19 mouse cellular contexts compared by ENCODE assay signal in genomic region chr6:4634804-4635203, GRCm38 (mm10). TPM values are rescaled to one million over a fixed set of nuclear protein-coding genes. Genes with fewer than 3 reads are reported as not detected.
DNase-seq lines count a peak whose midpoint lies in the region; TF ChIP-seq lines count a peak whose summit lies in the region.
"Had no signal": no experiment of that assay in that cellular context is flagged by ENCODE, and none has a peak within 500 bp of the region (broad histone marks: within the 10 kb centered on the region; RNA-seq: fewer than 3 reads in every experiment).

No protein-coding gene starts in this region.

- 24% methylated on average over 1 of the region's 1 CpGs for WGBS in heart, embryonic 10.5 days
- 28% methylated on average over 1 of the region's 1 CpGs for WGBS in limb, embryonic 10.5 days

- TF ChIP-seq CTCF in MEL (IDR thresholded peaks at IDR 0.05 in 2 of 3, conservative IDR thresholded peaks at IDR 0.05 in 1 of 3; ENCODE audit: control insufficient read depth in 1 of 3, insufficient read depth in 1 of 3, low read depth in 2 of 3, low read length in 3 of 3, poor library complexity in 1 of 3, severe bottlenecking in 1 of 3): no peak

- TF ChIP-seq EP300 in MEL (IDR thresholded peaks at IDR 0.05; ENCODE audit: low read depth in 1 of 2, low read length in 2 of 2): no peak

- no peak overlapping the region for H3K9ac ChIP-seq in MEL (ENCODE audit: control insufficient read depth, low read depth, low read length, poor library complexity, severe bottlenecking)
- H3K9ac ChIP-seq: embryonic facial prominence, embryonic 15.5 days; heart, embryonic 13.5 days; hindbrain, embryonic 12.5 days had no signal

- no peak for TF ChIP-seq POLR2A in MEL (IDR thresholded peaks at IDR 0.05; ENCODE audit: control insufficient read depth in 1 of 2, insufficient read depth in 1 of 2, low read depth in 1 of 2, low read length in 2 of 2, poor library complexity in 1 of 2)

- TF ChIP-seq RAD21 in MEL (IDR thresholded peaks at IDR 0.05; ENCODE audit: low read depth, low read length): no peak

- no peaks in the 10 kb centered on the region for H3K79me2 ChIP-seq in MEL (ENCODE audit: control insufficient read depth, insufficient read depth, low read length, poor library complexity)

- H3K27ac ChIP-seq in heart, embryonic 10.5 days: 0 out of 2 replicates have a peak overlapping the region, but pooled peaks have one; percentile 33
- no peak overlapping the region for H3K27ac ChIP-seq in MEL (ENCODE audit: control insufficient read depth, low read depth, low read length)
- H3K27ac ChIP-seq in limb, embryonic 10.5 days: peak overlapping the region; percentile 68
- H3K27ac ChIP-seq: embryonic facial prominence, embryonic 15.5 days; heart, embryonic 13.5 days; hindbrain, embryonic 12.5 days; hindbrain, postnatal 0 days had no signal

- DNase-seq in heart, embryonic 10.5 days (ENCODE audit: low spot score): no peak
- no peak for DNase-seq in heart, adult 18-20 months
- no peak for DNase-seq in MEL (ENCODE audit: low read depth, low spot score)
- DNase-seq in limb, embryonic 10.5 days (ENCODE audit: low spot score): no peak
- peak; percentile 30 for DNase-seq in mesoderm, embryonic 11.5 days (ENCODE audit: low read depth, low spot score)
- DNase-seq in kidney, adult 8-10 months: no peak
- DNase-seq in right cerebral cortex, postnatal 4 days: no peak
- DNase-seq: adrenal gland, adult 8-10 months; cerebellum, adult 11 months; cerebellum, adult 9-11 months; cerebellum, postnatal 36 days; gastrocnemius, postnatal 14 days; heart, postnatal 36 days had no signal

- H3K4me1 ChIP-seq in heart, embryonic 10.5 days: peaks cover 10% of the 10 kb centered on the region
- peaks cover 3 to 8% of the 10 kb centered on the region in 2 experiments; a peak in 1 of 4 replicates for H3K4me1 ChIP-seq in MEL (ENCODE audit: control insufficient read depth in 1 of 2, insufficient read depth in 2 of 2, low read length in 2 of 2)
- H3K4me1 ChIP-seq in limb, embryonic 10.5 days: peaks cover 50% of the 10 kb centered on the region
- H3K4me1 ChIP-seq: embryonic facial prominence, embryonic 15.5 days; hindbrain, embryonic 12.5 days had no signal

- no peak overlapping the region for H3K4me3 ChIP-seq in heart, embryonic 10.5 days
- H3K4me3 ChIP-seq in MEL (ENCODE audit: control insufficient read depth in 1 of 2, insufficient read depth in 1 of 2, low read depth in 2 of 2, low read length in 2 of 2): no peak overlapping the region
- H3K4me3 ChIP-seq in limb, embryonic 10.5 days: no peak overlapping the region
- H3K4me3 ChIP-seq: embryonic facial prominence, embryonic 15.5 days; erythroblast, embryonic 14.5 days; heart, embryonic 13.5 days; hindbrain, embryonic 12.5 days had no signal

- no peaks in the 10 kb centered on the region for H3K27me3 ChIP-seq in heart, embryonic 10.5 days (ENCODE audit: insufficient read depth, poor library complexity, severe bottlenecking)
- H3K27me3 ChIP-seq in MEL (ENCODE audit: control insufficient read depth in 1 of 2, insufficient read depth in 2 of 2, low read length in 2 of 2): no peaks in the 10 kb centered on the region
- H3K27me3 ChIP-seq in limb, embryonic 10.5 days (ENCODE audit: low read depth, poor library complexity, severe bottlenecking): no peaks in the 10 kb centered on the region
- H3K27me3 ChIP-seq: CH12.LX; embryonic facial prominence, embryonic 15.5 days; heart, embryonic 13.5 days; hindbrain, embryonic 12.5 days had no signal

- no peaks in the 10 kb centered on the region for H3K9me3 ChIP-seq in heart, embryonic 10.5 days
- no peaks in the 10 kb centered on the region for H3K9me3 ChIP-seq in MEL (replicated peaks; ENCODE audit: insufficient read depth, low read length)
- H3K9me3 ChIP-seq in limb, embryonic 10.5 days (replicated peaks): no peaks in the 10 kb centered on the region
- H3K9me3 ChIP-seq: embryonic facial prominence, embryonic 15.5 days; heart, embryonic 13.5 days; hindbrain, embryonic 12.5 days had no signal

- H3K36me3 ChIP-seq in heart, embryonic 10.5 days: peaks cover 28% of the 10 kb centered on the region
- H3K36me3 ChIP-seq in MEL (ENCODE audit: control insufficient read depth in 1 of 2, insufficient read depth in 2 of 2, low read length in 2 of 2): peaks cover 0 to 15% of the 10 kb centered on the region in 2 experiments; a peak in 2 of 4 replicates
- H3K36me3 ChIP-seq in limb, embryonic 10.5 days: peaks cover 65% of the 10 kb centered on the region

TF ChIP-seq in MEL, 35 proteins besides CTCF, POLR2A, EP300 and RAD21:
- 0 out of 2 replicates have a peak, but pooled peaks have one; percentile 11 for TF ChIP-seq GATA1 (IDR thresholded peaks at IDR 0.05; ENCODE audit: low read depth, low read length)
- no peak for TF ChIP-seq RCOR1 (IDR thresholded peaks at IDR 0.05; ENCODE audit: low read depth, low read length)

RNA-seq across cellular contexts. Expression of gene Casd1, which starts 34.2 kb away (rescaled TPM):
- polyA plus RNA-seq in heart, embryonic 10.5 days (2016; fragmentation: Nextera tagmentation; extraction: Ambion mirVana): 32.1 and 43.8 TPM in 2 replicates
- total RNA-seq in heart, adult 18-20 months (2021): 10 to 100 TPM; 21.7 to 22.5 TPM
- 11.0 and 12.3 TPM in 2 replicates for total RNA-seq in MEL (2012; rRNA removed)
- 10 to 100 TPM in 1 of 2 experiments, not detected in 1; 12.6 TPM for polyA plus RNA-seq in MEL (2012; ENCODE audit: insufficient read depth in 1 of 2, insufficient read length in 2 of 2, low read depth in 1 of 2, low replicate concordance in 2 of 2, missing spikeins in 1 of 2)
- 84.3 and 89.6 TPM in 2 replicates for polyA plus RNA-seq in limb, embryonic 10.5 days (2016; fragmentation: Nextera tagmentation; extraction: Ambion mirVana)
